Mouse (Mus musculus) left cerebral cortex, adult 2 months (tissue): ENCODE data around the gene Tdp2. TPM values are rescaled to one million over a fixed set of nuclear protein-coding genes. Genes with fewer than 3 reads are reported as not detected.
"Not testable (repeated sequence)": the region's sequence is repeated elsewhere in the genome, so short reads cannot be mapped to it uniquely, and the experiment has no call there.

Source experiments
- DNase-seq, 2 experiments: peaks; one replicate each; pipeline ENCODE4 v3.0.0; 2021 to 2022; ENCODE audit warnings: low spot score in 2 of 2, mixed read lengths in 1 of 2; ENCODE audit errors: extremely low spot score in 1 of 2
- H3K27ac ChIP-seq: fragments of 200-600 bp; 2 replicates; pipeline ENCODE4 v1.8.1; 2022
- H3K4me3 ChIP-seq: fragments of 200-600 bp; 2 replicates; pipeline ENCODE4 v1.8.1; 2022
- CTCF ChIP-seq: fragments of 200-600 bp; IDR thresholded peaks from 2 replicates; pipeline ENCODE4 v1.8.1; 2022; ENCODE audit warnings: antibody characterized with exemption, mild to moderate bottlenecking, moderate library complexity
- intact Hi-C: fragments of 180-260 bp; cut with DNase I; formaldehyde crosslinking; loops from one replicate; pipeline ENCODE4 v1.15.1; 2025
- total RNA-seq, 2 experiments: library from RNA; stranded (reverse); gene quantifications; 2 replicates each; pipeline ENCODE4 v1.2.3; 2021

The Tdp2 gene
- total RNA-seq, 2 experiments from 2014 or later: 18.8 to 20.7 TPM

DNA sequence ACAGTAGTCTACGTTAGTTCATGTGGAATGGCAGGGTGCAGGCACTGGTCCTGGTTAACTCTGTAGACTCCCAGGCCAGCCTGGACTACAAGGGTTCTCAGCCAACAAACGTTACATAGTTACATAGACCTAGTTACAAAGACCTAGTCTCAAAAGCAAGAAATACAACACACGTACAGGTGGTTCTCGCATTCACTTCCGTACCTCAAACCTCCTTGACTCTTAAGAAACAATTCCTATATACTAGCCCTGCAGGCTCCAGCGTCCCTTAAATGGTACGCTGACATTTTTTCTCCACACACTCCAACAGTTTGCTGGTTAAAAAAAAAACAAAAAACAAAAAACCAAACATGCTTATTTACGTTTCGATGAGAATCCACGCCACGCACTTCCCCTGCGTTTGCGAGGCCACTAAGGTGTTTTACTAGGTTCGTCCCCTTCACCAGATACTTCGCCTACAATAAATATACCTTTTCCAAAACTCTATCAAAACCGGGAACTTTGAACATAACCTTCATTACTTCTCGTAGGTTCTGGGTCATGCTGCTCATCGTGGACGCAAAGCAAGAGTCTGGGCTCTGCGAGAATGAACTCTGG is 625 bp upstream of the Tdp2 start:
- DNase-seq: no peak
- TF ChIP-seq CTCF: no peak
- intact Hi-C loops: loop anchor here (1.0 kb wide), 1 partner anchor 31 kb away; no protein-coding TSS in a partner anchor
- Histone ChIP-seq H3K4me3 (peak overlapping the region; percentile 97), H3K27ac (peak overlapping the region; percentile 90)

DNA sequence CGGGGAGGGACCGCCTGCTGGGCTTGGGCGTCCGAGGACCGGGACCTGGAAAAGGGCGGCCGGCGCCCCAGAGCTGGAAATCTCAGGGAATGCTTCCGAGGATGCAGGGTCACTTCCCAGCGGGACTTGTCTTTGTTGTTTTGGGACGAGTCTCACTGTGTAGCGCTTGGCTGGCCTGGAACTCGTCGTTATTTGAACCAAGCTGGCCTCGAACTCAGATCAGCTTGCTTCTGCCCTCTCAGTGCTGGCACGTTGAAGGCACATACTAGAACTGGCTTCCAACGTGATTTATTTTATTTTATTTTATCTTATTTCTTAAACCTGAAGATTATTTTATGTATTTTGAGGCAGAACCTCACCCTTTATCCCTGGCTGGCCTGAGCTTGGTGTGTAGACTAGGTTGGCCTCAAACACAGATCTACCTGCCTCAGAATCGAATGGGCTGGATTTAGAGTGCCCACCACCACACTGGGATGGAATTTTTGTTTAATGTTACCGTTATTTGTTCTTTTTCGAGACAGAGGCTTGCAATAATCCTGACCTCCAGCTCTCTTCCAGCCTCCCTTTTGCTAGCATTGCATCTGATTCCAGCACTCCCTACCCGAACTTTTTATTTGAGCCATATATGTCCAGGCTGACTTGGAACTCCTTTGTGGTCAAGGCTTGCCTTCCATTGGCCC is 792 bp downstream of the Tdp2 start:
- Histone ChIP-seq H3K4me3 (peak overlapping the region; percentile 97), H3K27ac (peak overlapping the region; percentile 75)
- TF ChIP-seq CTCF: no peak
- intact Hi-C loops: no loop called here
- no peak for DNase-seq

DNA sequence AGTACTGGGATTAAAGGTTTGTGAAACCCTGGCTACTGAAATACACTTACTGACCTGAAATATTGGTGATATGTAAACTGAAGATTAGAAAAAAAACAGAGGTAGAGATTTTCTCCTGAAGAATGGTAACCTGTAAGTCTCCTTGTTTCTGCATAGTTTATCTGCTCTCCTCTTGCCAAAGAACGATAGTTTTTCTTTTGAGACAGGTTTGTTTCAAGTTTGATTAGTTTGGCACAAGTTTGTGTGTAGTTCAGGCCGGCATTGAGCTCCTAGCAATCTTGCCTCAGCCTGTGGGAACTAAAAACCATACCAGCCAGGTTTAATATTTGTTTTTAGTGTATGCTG is 1.3 kb downstream of the Tdp2 start:
- TF ChIP-seq CTCF: no peak
- intact Hi-C loops: no loop called here
- DNase-seq: no peak
- Histone ChIP-seq H3K27ac (no peak overlapping the region), H3K4me3 (no peak overlapping the region; the same call in 1 of the 2 replicates)

DNA sequence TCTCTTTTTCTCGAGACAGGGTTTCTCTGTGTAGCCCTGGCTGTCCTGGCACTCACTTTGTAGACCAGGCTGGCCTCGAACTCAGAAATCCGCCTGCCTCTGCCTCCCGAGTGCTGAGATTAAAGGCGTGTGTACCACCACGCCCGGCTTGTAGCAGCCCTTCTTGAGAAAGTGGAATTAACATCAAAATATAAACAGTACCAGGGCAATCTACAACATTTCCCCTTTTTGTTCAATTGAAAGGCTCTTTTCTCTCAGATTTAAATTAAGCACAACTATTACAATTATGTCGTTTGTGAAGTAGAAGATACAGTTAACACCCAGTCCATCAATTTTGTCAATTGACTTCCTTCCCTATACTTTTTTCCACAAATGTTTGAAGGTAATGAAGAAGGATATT is 6.3 kb downstream of the Tdp2 start:
- DNase-seq, intact Hi-C loops, H3K27ac ChIP-seq, H3K4me3 ChIP-seq: not testable (repeated sequence)

DNA sequence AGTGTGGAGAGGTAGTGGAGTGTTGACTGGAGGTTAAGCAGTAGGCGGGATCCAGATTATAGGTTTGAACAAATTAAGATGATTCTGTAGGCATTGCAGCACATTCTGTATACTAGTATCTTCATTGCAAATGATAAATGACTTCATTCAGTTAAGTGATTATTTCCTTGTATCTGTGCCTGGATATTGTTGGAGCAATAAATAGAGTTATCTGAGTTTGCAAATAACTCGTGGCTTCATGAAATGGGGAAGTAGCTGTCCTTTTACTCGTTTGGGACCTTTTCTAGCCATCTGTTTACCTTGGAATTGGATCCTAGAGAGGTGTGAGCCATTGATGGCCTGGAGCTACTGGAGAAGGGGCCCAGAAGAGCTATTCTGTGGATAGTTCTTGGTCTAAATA is 8.4 kb downstream of the Tdp2 start:
- no peak for DNase-seq
- H3K27ac ChIP-seq: no peak overlapping the region
- TF ChIP-seq CTCF: no peak
- intact Hi-C loops: no loop called here
- no peak overlapping the region for H3K4me3 ChIP-seq

DNA sequence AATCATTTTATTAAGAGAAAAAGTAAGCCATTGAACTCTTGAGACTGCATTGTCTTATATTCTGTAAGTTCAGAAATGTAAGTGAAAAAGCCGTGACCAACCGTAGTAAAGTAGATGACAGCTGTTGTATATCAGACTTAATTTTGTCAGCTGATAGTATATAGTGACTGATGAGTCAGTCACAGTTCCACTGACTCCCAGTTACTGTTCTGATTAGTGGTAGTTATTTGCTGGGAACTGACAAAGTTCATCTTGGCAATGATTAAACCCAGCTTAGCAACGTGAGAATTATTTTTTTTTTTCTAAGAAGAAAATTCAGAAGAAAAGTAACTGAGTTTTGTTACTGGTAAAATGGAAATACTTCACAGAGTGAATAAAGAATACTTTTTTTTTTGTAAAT is 10.2 kb downstream of the Tdp2 start:
- intact Hi-C loops: no loop called here
- Histone ChIP-seq H3K4me3 (no peak overlapping the region), H3K27ac (no peak overlapping the region)
- no peak for TF ChIP-seq CTCF
- no peak for DNase-seq

DNA sequence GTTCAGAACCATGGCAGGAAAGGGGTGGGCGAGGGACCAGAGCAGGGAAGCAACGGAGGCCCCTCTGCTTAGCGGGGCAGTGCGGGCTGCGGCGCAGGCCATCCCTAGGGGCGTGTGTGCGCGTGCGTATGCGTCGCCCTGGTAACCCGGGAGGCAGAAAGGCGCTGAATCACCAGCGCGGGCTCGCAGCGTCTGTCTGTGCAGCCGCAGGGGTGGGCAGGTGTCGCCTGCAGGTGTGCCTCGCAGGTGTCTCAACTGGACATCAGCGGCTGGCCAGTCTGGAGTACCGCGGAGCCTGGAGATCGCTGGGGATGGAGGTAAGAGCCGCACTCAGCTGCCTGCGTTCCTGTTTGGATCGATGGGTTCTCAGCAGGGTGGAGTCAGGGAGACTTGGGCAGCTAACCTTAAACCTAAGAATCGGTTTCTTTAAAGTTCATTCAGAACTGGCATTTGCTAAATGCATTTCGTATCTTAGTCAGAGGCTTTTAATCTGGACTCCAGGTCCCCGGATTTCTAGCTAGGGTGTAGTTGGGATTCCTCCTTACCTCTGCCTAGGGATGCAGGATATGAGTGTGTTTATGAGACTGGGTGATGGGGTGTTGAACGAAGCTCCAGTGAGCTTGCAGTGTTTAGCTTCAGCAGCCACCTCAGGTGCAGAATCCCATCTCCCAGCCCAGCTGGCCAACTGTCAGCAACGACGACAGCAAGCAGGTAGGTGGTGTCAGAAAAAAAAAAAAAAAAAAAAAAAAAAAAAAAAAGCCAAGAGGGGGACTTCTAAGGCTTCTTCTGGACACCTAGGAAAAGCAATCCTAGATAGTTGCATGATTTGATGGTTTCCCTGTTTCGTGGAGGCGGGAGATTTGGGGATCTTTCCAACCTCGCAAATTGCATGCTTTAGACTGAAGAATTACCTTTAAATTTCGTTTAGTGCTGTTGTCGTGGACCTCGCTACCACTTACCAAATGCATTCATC is 13.8 kb downstream of the Tdp2 start, which contains the start of gene D130043K22Rik:
Gene D130043K22Rik, plus strand, starts transcription at position 153 of the 973 bp plus-strand sequence.
- peak within 1 kb of the TSS; percentile 74 for H3K4me3 ChIP-seq
- intact Hi-C loops: no loop called here
- peak; percentile 78 to 79 for DNase-seq
- H3K27ac ChIP-seq: peak within 1 kb of the TSS; percentile 92
- no peak for TF ChIP-seq CTCF

DNA sequence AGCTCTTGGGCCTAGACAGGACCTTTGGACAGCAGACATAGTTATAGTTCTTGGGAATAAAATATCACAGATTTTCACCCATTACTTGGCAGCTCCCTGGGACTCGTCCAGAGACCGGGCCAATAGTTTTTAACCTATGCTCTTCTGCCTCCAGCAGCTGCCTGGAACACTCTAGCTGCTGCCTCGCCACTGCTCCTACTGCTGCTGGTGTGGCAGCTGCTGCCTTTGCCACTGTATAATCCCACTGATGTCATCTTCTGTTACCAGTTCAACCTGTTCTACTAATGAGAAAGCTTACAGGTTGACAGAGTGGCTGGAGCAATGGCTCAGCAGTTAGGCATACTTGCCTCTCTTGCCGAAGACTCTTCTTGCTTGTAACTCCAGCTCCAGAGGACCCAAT is 17.8 kb downstream of the Tdp2 start:
- Histone ChIP-seq H3K4me3 (no peak overlapping the region), H3K27ac (no peak overlapping the region)
- TF ChIP-seq CTCF: no peak
- DNase-seq: no peak
- intact Hi-C loops: no loop called here

DNA sequence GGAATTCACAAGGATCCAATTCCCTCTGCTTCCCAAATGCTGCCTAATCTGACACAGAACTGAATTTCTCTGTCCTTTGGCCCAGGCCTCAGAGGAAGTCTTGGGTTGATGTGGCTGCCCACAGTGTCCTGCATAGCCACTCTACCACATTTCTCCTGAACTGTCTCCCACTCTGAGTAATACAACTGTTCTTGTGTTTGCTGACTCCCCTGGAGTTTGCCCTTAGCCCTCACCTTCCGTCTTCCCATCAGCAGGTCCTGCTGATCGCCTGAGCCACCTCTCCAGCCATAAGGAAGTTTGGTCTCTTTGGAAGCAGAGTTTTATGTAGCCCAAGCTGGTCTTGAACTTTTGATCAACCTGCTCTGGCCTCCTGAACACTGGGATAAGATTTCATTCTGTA is 20.5 kb downstream of the Tdp2 start:
- Histone ChIP-seq H3K27ac (no peak overlapping the region), H3K4me3 (no peak overlapping the region)
- intact Hi-C loops: no loop called here
- no peak for DNase-seq
- no peak for TF ChIP-seq CTCF

DNA sequence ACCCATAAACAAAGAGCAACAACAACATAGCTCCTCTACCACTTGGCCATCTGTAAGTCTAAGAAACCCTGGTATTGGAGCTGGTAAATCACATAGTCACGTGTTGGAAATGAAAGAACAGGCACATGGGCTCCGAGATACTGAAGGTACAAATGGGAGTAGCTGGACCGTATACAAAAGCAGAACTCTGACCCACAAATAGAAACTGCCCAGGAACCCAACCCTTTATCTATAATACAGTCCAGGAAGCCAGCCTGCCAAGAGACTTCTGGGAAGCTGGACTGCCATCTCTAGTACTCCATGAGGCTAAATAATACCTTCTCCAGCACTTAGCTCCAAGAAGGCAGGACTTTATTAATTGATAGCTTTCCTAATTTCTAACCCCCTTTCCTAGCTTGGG is 21.1 kb downstream of the Tdp2 start:
- intact Hi-C loops: no loop called here

DNA sequence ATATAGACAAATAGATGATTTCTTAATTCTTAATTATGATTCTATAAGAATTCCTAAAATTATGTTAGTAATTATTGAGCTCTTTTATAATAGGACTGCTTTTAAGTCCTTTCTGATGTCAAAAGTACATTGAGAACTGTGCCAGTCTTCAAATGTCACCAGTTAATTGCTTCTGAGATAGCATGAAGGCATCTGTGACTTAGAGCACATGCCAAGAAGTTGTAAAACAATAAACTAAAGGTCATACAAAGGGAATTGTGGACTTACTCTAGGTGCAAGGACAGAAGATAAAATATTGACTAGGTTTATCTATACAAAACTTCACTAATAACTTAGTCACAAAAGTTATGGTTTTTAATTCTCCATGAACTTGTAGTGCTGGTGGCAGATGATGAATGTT is 27.6 kb downstream of the Tdp2 start:
- intact Hi-C loops: loop anchor here (5.0 kb wide), 1 partner anchor 377 kb away; no protein-coding TSS in a partner anchor
- Histone ChIP-seq H3K4me3 (no peak overlapping the region), H3K27ac (no peak overlapping the region)
- no peak for TF ChIP-seq CTCF
- no peak for DNase-seq

More for the DNA sequence above, 21.1 kb downstream of the Tdp2 start:
- no peak for TF ChIP-seq CTCF
- Histone ChIP-seq H3K27ac (no peak overlapping the region), H3K4me3 (no peak overlapping the region)
- DNase-seq: no peak

DNA sequence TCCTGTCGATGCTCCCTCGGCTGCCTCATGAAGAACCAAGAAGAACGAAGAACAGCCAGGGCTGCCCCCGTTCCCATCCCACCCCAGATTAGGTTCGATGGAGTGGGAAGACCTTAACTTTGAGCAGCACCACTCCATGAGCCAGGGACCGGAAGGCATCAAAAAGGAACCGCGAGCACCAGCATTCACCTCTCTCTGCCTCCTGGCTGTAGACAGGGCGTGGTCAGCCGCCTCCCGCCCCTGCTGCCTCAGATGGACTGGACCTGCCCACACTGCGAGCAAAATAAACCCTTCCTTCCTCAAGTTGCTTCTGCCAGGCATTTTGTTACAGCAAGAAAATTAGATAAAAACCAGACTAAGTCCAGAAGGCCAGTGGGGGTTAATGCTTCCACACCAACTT is 29.6 kb downstream of the Tdp2 start:
- no peak for DNase-seq
- intact Hi-C loops: no loop called here
- TF ChIP-seq CTCF: no peak
- no peak overlapping the region for H3K27ac ChIP-seq
- no peak overlapping the region for H3K4me3 ChIP-seq
